Mouse (Mus musculus) CH12.LX (cell line): ENCODE data around the gene Nup210.

ENCODE experiments used
- BHLHE40 ChIP-seq: IDR thresholded peaks from 2 replicates; pipeline ENCODE4 v1.6.1; 2011; ENCODE audit warnings: mild to moderate bottlenecking, low read depth, low read length, improper control_type of control experiment
- CTCF ChIP-seq, 2 experiments: IDR thresholded peaks in 1 of 2; conservative IDR thresholded peaks in 1 of 2; 2 replicates each; pipeline ENCODE4 v1.5.1; 2011 to 2012; ENCODE audit warnings: low read depth in 2 of 2, low read length in 2 of 2, improper control_type of control experiment in 1 of 2, inconsistent platforms in 1 of 2, mild to moderate bottlenecking in 1 of 2, moderate library complexity in 1 of 2
- EP300 ChIP-seq: IDR thresholded peaks from 2 replicates; pipeline ENCODE4 v1.6.1; 2011; ENCODE audit warnings: low read length, improper control_type of control experiment
- HCFC1 ChIP-seq: IDR thresholded peaks from 2 replicates; pipeline ENCODE4 v1.6.1; 2012; ENCODE audit warnings: low read depth, mild to moderate bottlenecking, inconsistent platforms, low read length, improper control_type of control experiment
- KAT2A ChIP-seq: IDR thresholded peaks from 2 replicates; pipeline ENCODE4 v1.6.1; 2012; ENCODE audit warnings: low read length, improper control_type of control experiment, inconsistent platforms; ENCODE audit not compliant: insufficient replicate concordance
- MAFK ChIP-seq: IDR thresholded peaks from 2 replicates; pipeline ENCODE4 v1.6.1; 2011; ENCODE audit warnings: low read length, improper control_type of control experiment; ENCODE audit not compliant: insufficient replicate concordance
- MAZ ChIP-seq: IDR thresholded peaks from 2 replicates; pipeline ENCODE4 v1.6.1; 2012; ENCODE audit warnings: low read depth, mild to moderate bottlenecking, inconsistent platforms, low read length, improper control_type of control experiment, moderate library complexity
- USF1 ChIP-seq: IDR thresholded peaks from 2 replicates; pipeline ENCODE4 v1.6.1; 2014; ENCODE audit warnings: low read depth, mild to moderate bottlenecking, inconsistent platforms, low read length, improper control_type of control experiment
- ZC3H11A ChIP-seq: IDR thresholded peaks from 2 replicates; pipeline ENCODE4 v1.6.1; 2012; ENCODE audit warnings: low read depth, mild to moderate bottlenecking, inconsistent platforms, low read length, improper control_type of control experiment
- ZMIZ1 ChIP-seq: IDR thresholded peaks from 2 replicates; pipeline ENCODE4 v1.6.1; 2012; ENCODE audit warnings: low read depth, mild to moderate bottlenecking, inconsistent platforms, low read length, improper control_type of control experiment

- no peak for TF ChIP-seq MAZ
- TF ChIP-seq USF1, result no peak
- no peak for TF ChIP-seq EP300
- TF ChIP-seq BHLHE40, result no peak
- no peak for TF ChIP-seq MAFK
- TF ChIP-seq CTCF (conservative IDR thresholded peaks at IDR 0.05 in 1 of 2, IDR thresholded peaks at IDR 0.05 in 1 of 2; ENCODE audit: low read depth in 2 of 2, low read length in 2 of 2), result no peak
- no peak for TF ChIP-seq HCFC1
- TF ChIP-seq ZC3H11A, result no peak
- no peak for TF ChIP-seq ZMIZ1
- no peak for TF ChIP-seq KAT2A
Observed at GRCm38 (mm10) chr6:91001566-91001965, 115.1 kb downstream of the Nup210 start.
